Mouse (Mus musculus) ES-Bruce4 (cell line): ENCODE results near the gene Lrr1.

Source experiments
- CTCF ChIP-seq: IDR thresholded peaks from one replicate; pipeline ENCODE4 v1.8.1; 2011; ENCODE audit warnings: low read depth, low read length
- EP300 ChIP-seq: IDR thresholded peaks from 2 replicates; pipeline ENCODE4 v1.6.1; 2011; ENCODE audit warnings: low read depth, low read length; ENCODE audit not compliant: insufficient read depth
- POLR2A ChIP-seq: IDR thresholded peaks from one replicate; pipeline ENCODE4 v1.8.1; 2011; ENCODE audit warnings: low read length; ENCODE audit not compliant: insufficient read depth

DNA sequence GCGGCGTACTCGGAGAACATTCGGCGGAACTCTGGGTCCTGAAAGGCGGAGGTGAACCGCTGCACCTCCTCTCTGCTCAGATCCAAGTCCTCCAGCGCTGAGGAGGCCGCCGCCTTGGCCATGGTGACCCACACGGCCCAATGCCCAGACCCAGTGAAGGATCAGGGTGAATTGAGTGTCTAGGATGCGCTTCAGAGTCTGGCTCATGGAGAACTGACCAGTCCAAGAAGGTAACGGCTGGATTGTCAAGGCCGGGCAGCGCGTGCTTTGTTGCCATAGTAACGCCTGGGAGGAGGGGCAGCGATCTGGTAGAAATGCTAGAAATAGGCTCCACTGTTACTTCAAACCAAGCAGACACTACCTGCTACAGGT is 29.5 kb downstream of the Lrr1 start, which contains the start of gene Dnaaf2:
- no peak for TF ChIP-seq POLR2A
- TF ChIP-seq CTCF: no peak
- TF ChIP-seq EP300: no peak
